Mouse (Mus musculus): ENCODE measurements around the gene Zkscan7. TPM values are rescaled to one million over a fixed set of nuclear protein-coding genes. Genes with fewer than 3 reads are reported as not detected.
"Not testable (repeated sequence)": the region's sequence is repeated elsewhere in the genome, so short reads cannot be mapped to it uniquely, and the experiment has no call there.

Gene Zkscan7
- 1 to 10 TPM; 3.9 to 4.7 TPM for total RNA-seq (2021)
- long read RNA-seq, experiment 1, partial matches to known transcripts = 1 of 1 reads
- long read RNA-seq, experiment 1, other reads (novel, unspliced or antisense) = 0 of 1 reads
- long read RNA-seq, experiment 2 = 0 reads

DNA sequence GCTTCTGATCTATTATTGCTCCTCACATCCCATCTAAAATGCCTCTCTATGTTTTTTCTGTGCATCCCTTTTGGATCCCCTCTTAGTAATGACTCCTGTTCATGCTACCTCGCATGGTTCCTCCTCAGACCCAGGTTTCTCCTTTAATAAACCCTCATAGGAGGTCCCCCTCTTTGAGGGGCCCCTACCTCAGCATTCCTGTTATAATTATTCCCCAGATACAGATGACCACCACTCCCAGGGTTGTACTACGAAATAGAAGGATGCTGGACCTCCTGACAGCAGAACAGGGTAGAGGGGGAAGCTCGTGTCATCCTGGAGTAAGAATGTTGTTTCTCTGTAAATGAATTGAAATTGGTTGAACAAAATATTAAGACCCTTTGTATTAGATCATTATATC lies at the start of gene Zkscan7:
Zkscan7 (plus strand) TSS at position 301 of the 400 bp plus-strand sequence.
- DNase-seq (ENCODE audit: low spot score in 2 of 2) = no peak

DNA sequence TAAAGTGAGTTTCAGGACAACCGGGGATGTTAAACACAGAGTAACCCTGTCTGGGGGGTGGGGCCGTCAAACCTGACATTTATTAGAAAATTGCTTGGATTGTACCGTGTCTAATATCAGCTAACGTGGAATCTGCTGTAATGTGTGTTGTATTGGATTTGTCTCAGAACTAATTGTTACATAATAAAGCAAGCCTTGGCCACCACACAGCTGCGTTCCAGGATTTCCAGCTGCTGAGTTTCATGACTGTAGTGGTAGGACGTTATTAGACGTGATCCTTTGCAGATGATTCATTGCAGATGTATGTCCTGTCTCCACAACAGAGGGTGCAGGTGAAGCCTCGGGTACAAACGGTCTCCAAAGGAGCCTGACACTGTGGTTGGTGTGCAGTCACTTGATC lies 49.4 kb upstream of the Zkscan7 start:
- no peak for DNase-seq (ENCODE audit: low spot score in 2 of 2)

DNA sequence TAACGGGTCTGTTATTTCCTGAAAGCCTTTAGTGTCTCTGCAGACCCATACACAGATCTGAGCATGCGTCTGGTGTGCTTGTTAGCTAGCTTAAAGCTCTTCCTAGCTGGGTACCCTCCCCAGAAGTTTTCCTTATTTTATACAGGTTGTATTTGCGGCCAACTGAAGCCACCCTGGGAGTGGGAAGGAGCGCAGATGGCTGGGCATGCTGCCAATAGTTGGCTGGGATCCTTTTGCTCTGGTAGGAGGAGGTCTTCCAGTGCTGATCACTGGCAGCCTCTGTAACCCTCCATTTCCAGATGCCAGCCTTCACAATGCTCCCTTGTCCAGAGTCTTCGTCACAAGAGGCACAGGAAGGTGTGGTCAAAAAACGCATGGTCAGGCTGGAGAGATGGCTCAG lies 48.7 kb upstream of the Zkscan7 start:
- DNase-seq (ENCODE audit: low spot score in 2 of 2) = peak; percentile 46 to 50

DNA sequence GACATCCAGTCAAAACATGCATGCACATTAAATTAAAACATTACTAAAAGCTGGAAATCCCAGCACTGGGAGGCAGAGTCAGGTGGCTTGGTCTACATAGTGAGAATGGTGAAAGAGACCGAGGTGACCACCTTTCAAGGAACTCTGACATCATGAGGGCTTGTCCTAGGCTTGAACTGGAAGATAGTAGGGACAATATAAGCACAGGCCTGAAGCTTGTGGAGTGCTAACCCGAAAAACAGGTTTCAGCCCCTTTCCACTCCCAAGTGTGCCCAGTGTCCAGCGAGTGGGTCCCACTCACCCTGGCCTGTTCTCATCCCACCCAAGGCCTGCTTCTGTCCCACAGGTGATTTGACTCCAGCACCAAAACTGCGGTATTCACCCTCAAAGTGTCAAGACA lies 48.3 kb upstream of the Zkscan7 start:
- DNase-seq (ENCODE audit: low spot score in 2 of 2) = no peak

GRCm38 (mm10) chr9:122837680-122838079 lies 47.8 kb upstream of the Zkscan7 start:
- DNase-seq (ENCODE audit: low spot score in 2 of 2) = no peak

DNA sequence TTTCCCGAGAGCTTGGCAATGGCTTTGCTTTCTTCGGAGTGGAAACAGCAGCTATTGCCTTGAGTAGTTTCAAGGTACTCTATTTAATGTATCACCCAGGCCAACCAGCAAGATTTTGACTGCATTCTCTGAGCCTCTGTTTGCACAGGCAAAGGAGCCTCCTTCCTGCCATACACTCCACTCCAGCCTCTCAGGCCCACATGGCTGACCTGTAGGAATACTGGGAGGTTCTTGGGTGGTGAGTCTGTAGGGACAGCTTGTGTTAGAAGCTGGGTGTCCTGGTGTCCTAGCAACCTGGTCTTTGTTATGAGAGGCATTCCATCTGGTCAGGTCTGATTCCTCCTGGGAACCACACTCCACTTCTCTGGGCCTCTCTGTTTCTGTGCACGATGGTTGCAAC lies 41.7 kb upstream of the Zkscan7 start, which contains the start of gene Gm35549:
Gm35549 (minus strand) TSS at position 276 of the 400 bp plus-strand sequence.
- DNase-seq (ENCODE audit: low spot score in 2 of 2) = no peak

DNA sequence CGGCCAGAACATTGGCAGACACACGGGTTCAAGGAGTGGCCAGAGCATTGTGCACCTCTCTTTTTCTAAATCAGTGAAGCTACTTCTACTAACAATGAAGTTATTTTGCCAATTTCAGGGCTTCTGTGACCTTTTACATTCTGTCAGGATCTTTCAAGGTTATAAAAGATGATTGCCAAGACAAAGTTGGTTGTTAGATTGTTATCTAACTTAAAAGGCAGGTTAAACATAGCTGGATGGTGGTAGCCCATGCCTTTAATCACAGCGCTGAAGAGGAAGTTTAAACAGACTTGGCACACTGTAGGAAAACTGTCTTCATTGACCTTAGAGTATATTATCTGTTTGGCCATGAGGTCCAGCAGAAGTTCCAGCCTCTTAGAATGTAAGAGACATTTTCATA lies 39.9 kb upstream of the Zkscan7 start:
- DNase-seq (ENCODE audit: low spot score in 2 of 2) = no peak

DNA sequence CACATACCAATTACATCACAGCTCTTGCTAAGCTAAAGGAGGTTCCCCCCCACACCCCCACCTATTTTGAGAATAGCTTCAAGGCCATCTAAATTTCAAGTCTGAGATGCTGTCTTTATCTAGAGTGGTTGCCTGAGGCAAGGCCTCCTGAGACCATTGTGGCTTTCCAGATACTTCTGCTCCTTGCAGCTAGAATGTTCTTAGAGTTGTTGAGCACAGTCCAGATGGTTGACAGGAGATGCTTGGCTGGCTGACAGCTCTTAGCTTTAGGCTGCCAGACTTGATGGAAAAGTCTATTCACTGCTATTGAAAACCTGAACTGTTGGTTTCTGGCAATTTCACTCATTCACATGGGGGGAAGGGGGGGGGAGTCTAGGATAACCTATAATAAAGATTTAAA lies 39.3 kb upstream of the Zkscan7 start:
- peak; percentile 26 to 39 for DNase-seq (ENCODE audit: low spot score in 2 of 2)

GRCm38 (mm10) chr9:122847811-122848311 lies 37.6 kb upstream of the Zkscan7 start:
- DNase-seq (ENCODE audit: low spot score in 2 of 2) = not testable (repeated sequence)

GRCm38 (mm10) chr9:122854526-122854925 lies 31.0 kb upstream of the Zkscan7 start:
- DNase-seq (ENCODE audit: low spot score in 2 of 2) = no peak

DNA sequence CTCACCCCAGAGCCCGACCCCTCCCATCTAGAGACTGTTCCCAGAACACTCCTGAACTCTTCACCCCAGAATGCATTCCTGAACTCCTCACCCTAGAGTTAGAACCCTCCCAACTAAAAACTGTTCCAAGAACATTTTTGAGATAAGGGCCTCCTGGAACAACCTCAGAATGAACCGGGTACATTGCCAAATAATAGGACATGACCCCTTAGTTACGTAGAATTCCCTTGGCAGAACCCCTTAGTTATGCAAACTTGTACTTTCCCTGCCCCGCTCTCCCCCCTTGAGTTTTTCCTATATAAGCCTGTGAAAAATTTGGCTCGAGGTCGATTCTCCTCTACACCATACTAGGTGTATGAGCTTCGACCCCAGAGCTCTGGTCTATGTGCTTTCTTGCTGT lies 30.3 kb upstream of the Zkscan7 start:
- DNase-seq (ENCODE audit: low spot score in 2 of 2) = not testable (repeated sequence)

DNA sequence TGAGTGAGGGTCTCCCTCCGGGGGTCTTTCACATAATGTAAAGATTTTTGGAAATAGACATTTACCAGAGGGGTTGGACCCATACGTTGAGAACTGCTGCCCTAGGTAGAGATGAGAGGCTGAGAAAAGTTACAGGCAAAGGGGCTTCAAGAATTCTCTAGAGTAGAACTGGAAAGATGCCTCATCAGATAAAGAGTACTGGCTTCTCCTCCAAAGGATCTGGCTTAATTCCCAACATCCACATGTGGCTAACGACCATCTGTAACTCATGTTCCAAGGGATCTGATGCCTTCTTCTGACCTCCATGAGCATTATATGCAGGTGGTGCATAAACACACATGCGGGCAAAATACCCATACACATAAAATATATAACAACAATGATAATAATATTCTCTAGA lies 29.9 kb upstream of the Zkscan7 start:
- DNase-seq (ENCODE audit: low spot score in 2 of 2) = no peak

- DNase-seq (ENCODE audit: low spot score in 2 of 2) = no peak
These were observed 28.8 kb upstream of the Zkscan7 start for GRCm38 (mm10) chr9:122856716-122857115.

GRCm38 (mm10) chr9:122860752-122861151 lies 24.7 kb upstream of the Zkscan7 start:
- no peak for DNase-seq (ENCODE audit: low spot score in 2 of 2)

GRCm38 (mm10) chr9:122863731-122864130 lies 21.8 kb upstream of the Zkscan7 start:
- DNase-seq (ENCODE audit: low spot score in 2 of 2) = no peak

DNA sequence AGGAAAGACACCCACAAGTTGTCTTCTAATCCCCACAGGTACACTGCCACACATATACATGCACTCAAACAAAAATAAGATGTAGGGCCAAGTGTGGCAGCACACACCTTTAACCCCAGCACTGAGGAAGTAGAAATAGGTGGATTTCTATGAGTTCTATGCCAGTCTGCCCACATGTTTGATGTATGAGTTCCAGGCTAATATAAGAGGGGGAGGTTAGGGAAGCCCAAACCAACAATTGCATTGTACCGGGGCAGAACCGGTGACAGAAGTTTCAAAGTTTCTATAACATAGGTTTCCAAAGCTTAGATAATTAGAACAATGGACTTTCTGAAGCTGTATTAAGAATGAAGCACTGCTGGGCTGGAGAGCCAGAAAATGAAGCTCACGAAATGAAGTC lies 20.6 kb upstream of the Zkscan7 start:
- no peak for DNase-seq (ENCODE audit: low spot score in 2 of 2)

DNA sequence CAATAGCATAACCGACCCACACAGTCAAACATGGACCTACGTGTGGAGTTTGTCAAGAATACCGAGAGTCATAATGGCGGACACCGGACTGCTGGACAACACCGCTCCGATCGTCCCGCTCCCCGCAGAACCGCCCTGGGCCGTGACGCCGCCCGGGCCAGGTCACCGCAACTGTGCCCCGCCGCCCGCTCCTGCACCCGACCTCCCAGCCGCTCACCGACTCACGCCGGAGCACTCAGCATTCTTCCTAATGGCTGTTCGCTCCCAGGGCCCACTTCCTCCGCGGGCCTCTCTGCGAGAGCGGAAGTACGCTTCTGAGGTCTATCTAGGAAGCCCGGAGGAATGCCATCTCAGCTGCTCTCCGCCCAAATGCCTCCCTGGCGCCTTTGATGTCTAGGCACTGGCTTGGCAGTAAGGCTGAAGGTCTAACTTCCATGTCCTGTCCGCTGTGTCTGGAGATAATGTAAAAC lies 19.8 kb upstream of the Zkscan7 start, which contains the start of gene Zfp445:
Zfp445 (minus strand) TSS at position 310 of the 470 bp plus-strand sequence.
- DNase-seq (ENCODE audit: low spot score in 2 of 2) = peak; percentile 74 to 78

GRCm38 (mm10) chr9:122866192-122866591 lies 19.3 kb upstream of the Zkscan7 start:
- DNase-seq (ENCODE audit: low spot score in 2 of 2) = no peak

- DNase-seq (ENCODE audit: low spot score in 2 of 2) = no peak
These were observed 12.9 kb upstream of the Zkscan7 start for GRCm38 (mm10) chr9:122872595-122872994.

- DNase-seq (ENCODE audit: low spot score in 2 of 2) = no peak
These were observed 10.8 kb upstream of the Zkscan7 start for GRCm38 (mm10) chr9:122874653-122875052.

DNA sequence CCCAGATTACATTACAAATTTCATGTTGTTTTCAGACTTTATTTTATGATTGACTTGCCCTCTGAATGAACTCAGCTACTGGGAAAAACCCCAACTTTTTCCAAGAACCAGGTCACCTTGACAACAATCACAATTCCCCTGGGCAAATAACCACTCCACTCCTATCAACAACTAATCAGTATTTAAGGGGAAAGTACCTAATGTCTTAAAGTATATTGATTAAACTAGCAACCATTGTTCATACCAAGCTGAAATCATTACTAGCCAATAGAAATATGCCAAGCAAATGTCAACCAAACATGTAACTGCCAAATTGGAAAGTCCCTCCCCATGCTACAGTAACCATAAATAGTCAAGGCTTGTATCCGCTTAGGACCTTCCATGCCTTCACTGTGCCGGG lies 10.3 kb upstream of the Zkscan7 start:
- DNase-seq (ENCODE audit: low spot score in 2 of 2) = no peak

DNA sequence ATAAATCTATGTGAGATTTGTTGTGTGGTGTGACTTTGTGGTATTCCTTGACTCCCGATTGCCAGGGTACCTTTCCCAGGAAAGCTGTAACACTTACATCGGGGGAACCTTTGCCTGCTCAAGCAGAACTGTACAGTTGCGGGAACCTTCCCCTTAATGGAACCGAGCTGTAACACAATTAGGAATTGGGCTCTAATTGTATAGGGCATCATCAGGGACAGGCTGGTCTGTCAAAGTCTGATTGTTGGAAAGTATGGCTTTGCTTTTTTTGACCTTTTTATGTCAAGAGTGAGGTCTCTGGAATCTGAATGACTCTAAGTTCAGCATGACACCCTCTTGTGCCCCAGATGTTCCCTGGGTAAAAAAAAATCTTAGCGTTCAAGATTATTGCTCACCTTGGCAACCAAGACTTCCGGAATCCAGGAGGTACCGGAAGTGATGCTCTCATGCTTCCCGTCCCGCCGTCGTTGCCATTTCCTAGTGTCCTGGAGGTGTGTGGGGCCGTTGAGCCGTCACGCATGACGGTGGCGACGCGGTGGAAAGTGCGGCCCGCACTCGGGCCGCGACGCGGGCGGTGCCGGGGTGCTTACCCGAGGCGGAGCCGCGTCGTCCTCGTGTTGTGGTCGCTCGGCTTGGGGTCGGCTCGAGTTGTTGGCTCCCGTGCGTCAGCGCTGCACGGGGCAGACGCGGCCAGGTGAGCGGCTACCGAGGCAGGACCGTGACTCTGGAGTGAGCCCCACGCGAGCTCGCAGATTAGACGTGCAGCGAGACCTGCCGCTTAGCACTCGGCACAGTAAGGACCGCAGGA lies 1.1 kb downstream of the Zkscan7 start:
- DNase-seq (ENCODE audit: low spot score in 2 of 2) = peak; percentile 55 to 65

All from left cerebral cortex, adult 18-20 months (tissue).